Comparison of ENCODE assay signal across 20 mouse cellular contexts in genomic region chr2:125870159-125870558, GRCm38 (mm10).
"Had no signal": no experiment of that assay in that cellular context is flagged by ENCODE, and none has a peak within 500 bp of the region (broad histone marks: within the 10 kb centered on the region; RNA-seq: fewer than 3 reads in every experiment).

No protein-coding gene starts in this region.

- H3K27me3 ChIP-seq: midbrain, embryonic 12.5 days; neural tube, embryonic 13.5 days; neural tube, embryonic 15.5 days; stomach, embryonic 15.5 days had no signal

- H3K36me3 ChIP-seq: midbrain, embryonic 10.5 days; midbrain, embryonic 12.5 days; neural tube, embryonic 13.5 days; neural tube, embryonic 15.5 days; stomach, embryonic 15.5 days had no signal

- H3K4me1 ChIP-seq: stomach, embryonic 15.5 days had no signal

- DNase-seq: lung, adult 18-20 months; lung, embryonic 14.5 days; lung, postnatal 10 days; lung, postnatal 4 days; midbrain, embryonic 14.5 days; retina, postnatal 1 day; right cerebral cortex, adult 18-20 months; right cerebral cortex, postnatal 25 days; right cerebral cortex, postnatal 4 days; spleen, adult 18-20 months; thymus, adult 18-20 months; thymus, postnatal 14 days; thymus, postnatal 36 days had no signal

- H3K9ac ChIP-seq: lung, embryonic 14.5 days; midbrain, embryonic 12.5 days; neural tube, embryonic 13.5 days; neural tube, embryonic 15.5 days; stomach, embryonic 15.5 days had no signal

- H3K9me3 ChIP-seq: midbrain, embryonic 10.5 days; midbrain, embryonic 12.5 days; neural tube, embryonic 13.5 days; neural tube, embryonic 15.5 days; stomach, embryonic 15.5 days had no signal

- H3K4me3 ChIP-seq: midbrain, embryonic 10.5 days; midbrain, embryonic 12.5 days; myocyte; neural tube, embryonic 13.5 days; neural tube, embryonic 15.5 days; stomach, embryonic 15.5 days had no signal

- ATAC-seq: midbrain, embryonic 16.5 days had no signal

- H3K27ac ChIP-seq: midbrain, embryonic 10.5 days; midbrain, embryonic 12.5 days; neural tube, embryonic 13.5 days; neural tube, embryonic 15.5 days; stomach, embryonic 15.5 days had no signal

- H3K4me2 ChIP-seq: lung, embryonic 14.5 days; midbrain, embryonic 12.5 days; neural tube, embryonic 13.5 days; neural tube, embryonic 15.5 days; stomach, embryonic 15.5 days had no signal
